Mouse (Mus musculus) kidney, embryonic 14.5 days (tissue): ENCODE measurements around the gene Aldh4a1. TPM values are rescaled to one million over a fixed set of nuclear protein-coding genes. Genes with fewer than 3 reads are reported as not detected.

Experiments
- ATAC-seq: fragments of 200-750 bp; cut with Nextera tagmentation; 2 replicates; pipeline ENCODE4 v1.8.0; 2017; ENCODE audit warnings: moderate number of reproducible peaks, mild to moderate bottlenecking, moderate TSS enrichment, moderate library complexity; ENCODE audit not compliant: low FRiP score, low TSS enrichment
- H3K27ac ChIP-seq: fragments of 300-500 bp; sonication (generic); 2 replicates; pipeline ENCODE4 v1.5.1; 2014; ENCODE audit warnings: low read depth, mild to moderate bottlenecking, low read length, moderate library complexity, mixed read lengths
- H3K27me3 ChIP-seq: fragments of 300-500 bp; sonication (generic); 2 replicates; pipeline ENCODE4 v1.6.1; 2014; ENCODE audit warnings: mild to moderate bottlenecking, low read length; ENCODE audit not compliant: control insufficient read depth, insufficient read depth
- H3K36me3 ChIP-seq: fragments of 300-500 bp; sonication (generic); 2 replicates; pipeline ENCODE4 v1.6.1; 2014; ENCODE audit warnings: low read length, mixed read lengths; ENCODE audit not compliant: control insufficient read depth, insufficient read depth
- H3K4me1 ChIP-seq: fragments of 300-500 bp; sonication (generic); 2 replicates; pipeline ENCODE4 v1.6.1; 2014; ENCODE audit warnings: low read length, mixed read lengths; ENCODE audit not compliant: control insufficient read depth, insufficient read depth
- H3K4me2 ChIP-seq: fragments of 300-500 bp; sonication (generic); replicated peaks from 2 replicates; pipeline ENCODE4 v1.6.1; 2014; ENCODE audit warnings: low read depth, mild to moderate bottlenecking, low read length
- H3K4me3 ChIP-seq: fragments of 300-500 bp; sonication (generic); 2 replicates; pipeline ENCODE4 v1.5.1; 2014; ENCODE audit warnings: mild to moderate bottlenecking, low read length
- H3K9ac ChIP-seq: fragments of 300-500 bp; sonication (generic); 2 replicates; pipeline ENCODE4 v1.6.1; 2014; ENCODE audit warnings: low read depth, mild to moderate bottlenecking, low read length, moderate library complexity
- H3K9me3 ChIP-seq: fragments of 300-500 bp; sonication (generic); 2 replicates; pipeline ENCODE4 v1.6.1; 2016; ENCODE audit warnings: low read length; ENCODE audit not compliant: control insufficient read depth
- WGBS: fragments of 180-500 bp; shearing (Covaris S2); extraction: QIAGEN DNeasy Blood & Tissue Kit; methylation state at CpG from one replicate; pipeline ENCODE4 v1.1.7; 2014; 5-methylcytosine and 5-hydroxymethylcytosine counted together
- polyA plus RNA-seq: library from polyadenylated mRNA; unstranded; fragments of >200 nt; fragmentation: Nextera tagmentation; extraction: Ambion mirVana; gene quantifications from 2 replicates; pipeline ENCODE4 v1.2.1, GENCODE M21; 2014

The Aldh4a1 gene
- polyA plus RNA-seq, 1 experiment from 2014 or later = 37.3 TPM

DNA sequence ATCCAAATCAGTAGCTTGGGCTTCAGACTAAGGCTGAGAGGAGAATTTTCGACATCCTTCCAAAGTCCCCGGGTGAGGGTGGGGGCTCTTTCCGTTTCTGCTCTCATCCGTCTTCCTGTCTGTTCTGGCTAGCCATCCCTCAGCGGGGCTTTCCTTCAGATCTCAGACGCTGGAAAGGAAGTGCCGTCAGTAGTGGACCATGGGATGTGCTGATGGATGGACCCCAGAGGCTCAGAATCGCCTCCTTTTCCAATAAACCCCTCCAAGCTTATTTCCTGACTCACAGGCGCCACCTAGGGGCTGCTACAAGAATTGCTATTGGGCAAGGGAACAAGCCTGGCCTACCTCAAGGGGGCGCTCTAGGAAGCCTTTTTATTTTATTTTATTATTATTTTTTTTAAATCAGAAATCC lies 11.1 kb upstream of the Aldh4a1 start:
- peak overlapping the region; percentile 33 for H3K4me2 ChIP-seq
- no peaks in the 10 kb centered on the region for H3K9me3 ChIP-seq
- H3K36me3 ChIP-seq = peaks cover 52% of the 10 kb centered on the region
- H3K9ac ChIP-seq = no peak overlapping the region
- H3K4me1 ChIP-seq = 0 out of 2 replicates have a peak, but pooled peaks cover 6% of the 10 kb centered on the region
- no peak overlapping the region for H3K27ac ChIP-seq
- H3K27me3 ChIP-seq = no peaks in the 10 kb centered on the region
- H3K4me3 ChIP-seq = no peak overlapping the region
- WGBS = 6% methylated on average over 10 of the region's 10 CpGs
- ATAC-seq = peak; percentile 87

DNA sequence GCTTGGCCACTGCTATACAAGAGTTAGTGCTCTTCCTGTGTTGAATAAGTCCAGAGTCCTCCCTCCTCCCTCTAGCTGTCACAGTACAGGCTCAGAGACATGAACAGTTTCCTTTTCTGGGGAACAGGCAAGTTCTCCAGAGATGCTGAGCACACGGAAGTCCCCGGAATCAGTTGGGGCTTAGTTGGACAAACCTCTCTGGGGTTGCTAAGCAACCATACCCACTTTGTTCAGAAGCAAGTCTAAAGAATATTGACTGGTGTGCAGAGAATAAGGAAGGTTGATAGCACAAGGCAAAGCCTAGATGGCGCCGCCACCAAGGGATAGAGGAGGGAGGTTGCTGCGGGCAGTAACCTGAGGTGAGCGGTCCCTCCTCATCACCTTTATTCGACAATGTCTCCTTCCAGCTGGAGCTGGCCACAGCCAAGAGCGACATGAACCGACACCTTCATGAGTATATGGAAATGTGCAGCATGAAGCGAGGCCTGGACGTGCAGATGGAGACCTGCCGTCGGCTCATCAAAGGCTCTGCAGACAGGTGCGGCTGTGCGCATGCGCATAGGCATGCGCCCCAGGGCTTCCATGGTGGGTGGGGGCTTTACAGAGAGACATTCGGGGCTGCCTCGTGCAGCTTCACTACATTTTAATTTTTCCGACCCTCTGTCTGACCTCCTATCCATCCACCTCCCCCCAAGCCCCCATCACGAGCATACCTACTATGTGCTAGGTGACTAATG lies 8.0 kb upstream of the Aldh4a1 start:
- 94% methylated on average over 21 of the region's 21 CpGs for WGBS
- H3K27me3 ChIP-seq = no peaks in the 10 kb centered on the region
- H3K4me2 ChIP-seq = no peak overlapping the region
- H3K9ac ChIP-seq = no peak overlapping the region
- peaks cover 34% of the 10 kb centered on the region for H3K36me3 ChIP-seq
- ATAC-seq = no peak
- H3K27ac ChIP-seq = no peak overlapping the region
- H3K9me3 ChIP-seq = no peaks in the 10 kb centered on the region
- H3K4me3 ChIP-seq = no peak overlapping the region
- 0 out of 2 replicates have a peak, but pooled peaks cover 6% of the 10 kb centered on the region for H3K4me1 ChIP-seq

DNA sequence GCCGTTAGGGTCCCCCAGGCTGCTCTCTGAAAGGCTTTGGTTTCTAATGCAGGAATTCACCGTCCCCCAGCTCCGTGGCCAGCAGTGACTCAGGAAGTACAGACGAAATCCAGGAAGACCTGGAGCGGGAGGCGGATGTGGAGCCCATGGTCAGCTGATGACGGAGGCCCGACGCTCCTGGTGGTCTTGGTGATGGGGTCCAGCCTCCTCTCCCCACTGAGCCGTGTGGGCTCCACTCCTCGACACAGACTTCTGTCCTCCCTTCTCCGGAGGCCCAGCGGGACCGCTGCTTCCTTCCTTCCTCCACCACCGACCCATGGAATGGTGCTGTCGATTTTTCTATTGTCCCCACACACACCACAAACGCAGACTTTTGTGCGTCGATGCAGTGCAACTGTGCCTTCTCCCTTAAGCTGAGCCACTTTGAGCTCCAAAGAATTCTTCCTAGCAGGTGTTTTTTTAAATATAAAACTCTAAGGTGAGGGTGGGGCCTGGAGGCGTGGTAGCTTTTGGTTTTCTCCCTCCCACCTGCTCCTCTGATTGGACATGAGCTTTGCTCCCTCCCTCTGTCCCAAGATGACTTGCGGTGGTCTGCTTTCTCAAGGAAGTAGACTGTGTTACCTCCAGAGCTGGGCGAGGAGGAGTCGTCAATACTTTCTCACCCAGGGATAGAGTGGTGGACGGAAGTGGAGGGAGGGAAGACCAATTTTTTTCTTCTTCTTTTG lies 6.2 kb upstream of the Aldh4a1 start:
- WGBS = 16% methylated on average over 24 of the region's 24 CpGs
- peak overlapping the region; percentile 38 for H3K4me3 ChIP-seq
- peak overlapping the region; percentile 49 for H3K4me2 ChIP-seq
- peak; percentile 81 for ATAC-seq
- H3K9me3 ChIP-seq = no peaks in the 10 kb centered on the region
- H3K27ac ChIP-seq = peak overlapping the region; percentile 72; the same call in 1 of the 2 replicates
- peaks cover 30% of the 10 kb centered on the region for H3K36me3 ChIP-seq
- H3K4me1 ChIP-seq = 0 out of 2 replicates have a peak, but pooled peaks cover 3% of the 10 kb centered on the region
- H3K27me3 ChIP-seq = no peaks in the 10 kb centered on the region
- peak overlapping the region; percentile 52 for H3K9ac ChIP-seq

DNA sequence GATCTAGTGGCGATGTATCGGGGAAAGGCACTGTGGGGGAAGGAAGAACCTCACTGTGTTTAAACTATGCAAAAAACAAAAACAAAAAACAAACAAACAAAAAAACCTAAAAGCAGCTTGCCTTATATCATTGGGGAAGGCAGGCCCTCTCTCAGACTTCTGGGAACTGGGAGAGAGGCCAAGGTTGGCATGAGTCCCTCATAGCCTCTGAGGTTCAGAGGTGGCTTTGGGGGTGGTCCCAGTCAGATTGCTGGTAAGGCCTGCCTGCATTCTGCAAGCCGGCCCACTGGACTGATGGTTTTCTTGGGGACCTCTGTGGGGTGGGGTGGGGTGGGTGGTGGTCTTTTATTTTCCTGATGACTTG lies 5.7 kb upstream of the Aldh4a1 start:
- peaks cover 30% of the 10 kb centered on the region for H3K36me3 ChIP-seq
- peak overlapping the region; percentile 53; the same call in 1 of the 2 replicates for H3K27ac ChIP-seq
- ATAC-seq = no peak
- no peaks in the 10 kb centered on the region for H3K9me3 ChIP-seq
- H3K9ac ChIP-seq = no peak overlapping the region
- WGBS = 66% methylated on average over 3 of the region's 3 CpGs
- H3K27me3 ChIP-seq = no peaks in the 10 kb centered on the region
- H3K4me3 ChIP-seq = peak overlapping the region; percentile 38
- H3K4me2 ChIP-seq = peak overlapping the region; percentile 49
- 0 out of 2 replicates have a peak, but pooled peaks cover 7% of the 10 kb centered on the region for H3K4me1 ChIP-seq

DNA sequence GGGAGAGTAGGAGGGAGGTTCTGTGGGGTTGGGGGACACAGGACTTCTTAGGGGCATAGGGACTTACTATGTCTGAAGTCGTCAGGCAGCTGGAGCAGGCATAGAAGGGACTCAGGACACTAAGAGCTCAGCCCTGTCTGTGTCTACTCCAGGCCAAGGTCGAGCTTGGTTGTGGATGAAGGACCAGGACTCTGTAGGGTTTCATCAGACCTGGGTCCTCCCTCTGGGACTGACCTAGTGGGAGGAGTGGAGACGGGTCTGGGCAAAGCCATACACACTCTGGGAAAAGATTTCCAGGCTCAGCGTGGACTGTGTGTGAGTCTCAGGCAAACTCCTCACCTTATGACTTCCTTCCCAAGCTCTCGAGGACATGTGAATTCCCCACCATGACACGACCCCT lies 2.9 kb upstream of the Aldh4a1 start:
- 68% methylated on average over 6 of the region's 6 CpGs for WGBS
- Histone ChIP-seq H3K27me3 (no peaks in the 10 kb centered on the region), H3K27ac (no peak overlapping the region), H3K9ac (no peak overlapping the region), H3K4me1 (peaks cover 23% of the 10 kb centered on the region), H3K36me3 (peaks cover 10% of the 10 kb centered on the region), H3K4me3 (no peak overlapping the region), H3K9me3 (no peaks in the 10 kb centered on the region), H3K4me2 (no peak overlapping the region)
- ATAC-seq = no peak

DNA sequence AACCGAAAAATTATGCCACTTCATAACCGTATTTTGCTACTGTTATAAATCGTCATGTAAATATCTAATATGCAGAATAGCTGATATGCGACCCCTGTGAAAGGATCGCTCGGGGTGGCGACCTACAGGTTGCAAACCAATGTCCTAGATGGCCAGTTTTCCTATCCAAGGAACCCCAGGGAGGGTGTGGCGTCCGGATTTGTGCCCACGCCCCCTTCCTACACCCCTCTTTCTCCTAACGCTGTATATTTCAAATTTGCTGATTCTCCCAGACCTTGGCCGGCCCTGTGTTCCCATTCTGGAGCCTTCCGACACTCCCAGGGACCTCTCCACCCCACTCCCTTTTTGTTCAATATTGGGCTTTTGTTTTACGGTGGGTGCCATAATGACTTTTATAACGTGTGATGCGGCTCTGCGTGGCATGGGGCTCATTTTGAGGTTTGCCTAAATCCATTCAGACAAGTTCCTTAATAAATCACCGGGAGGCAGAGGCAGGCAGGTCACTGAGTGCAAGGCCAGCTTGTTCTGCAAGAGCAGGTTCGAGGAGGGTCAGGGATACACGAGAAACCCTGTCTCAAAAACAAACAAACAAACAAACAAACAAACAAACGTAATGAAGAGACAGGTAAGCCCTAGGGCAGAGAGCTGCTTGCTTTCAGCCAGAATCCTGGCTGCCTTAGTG lies 909 bp downstream of the Aldh4a1 start:
- Histone ChIP-seq H3K9ac (peak overlapping the region; percentile 67), H3K4me1 (peaks cover 22% of the 10 kb centered on the region), H3K4me3 (peak overlapping the region; percentile 65), H3K27ac (no peak overlapping the region; the same call in 1 of the 2 replicates), H3K36me3 (peaks cover 2% of the 10 kb centered on the region; the same call in 1 of the 2 replicates), H3K9me3 (no peaks in the 10 kb centered on the region), H3K27me3 (no peaks in the 10 kb centered on the region), H3K4me2 (peak overlapping the region; percentile 70)
- no peak for ATAC-seq
- WGBS = 11% methylated on average over 21 of the region's 21 CpGs

DNA sequence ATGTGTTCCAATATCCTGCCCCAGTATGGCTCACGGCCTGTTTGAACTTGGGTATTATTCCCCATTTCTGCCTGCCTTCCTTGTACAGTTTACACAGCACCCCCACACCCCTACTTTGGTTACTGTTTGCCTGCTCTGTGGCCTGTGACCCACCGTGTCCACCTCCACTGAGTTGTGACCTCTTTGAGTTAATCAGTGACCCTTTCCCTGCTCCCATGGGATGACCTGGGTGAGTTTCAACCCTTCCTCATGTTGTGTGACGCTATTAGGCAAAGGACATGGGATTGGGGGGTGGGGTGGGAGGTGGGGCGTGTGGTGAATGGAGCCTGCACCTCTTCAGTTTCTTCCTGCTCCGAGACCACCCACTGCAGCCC lies 1.4 kb downstream of the Aldh4a1 start:
- no peaks in the 10 kb centered on the region for H3K27me3 ChIP-seq
- H3K27ac ChIP-seq = no peak overlapping the region
- no peaks in the 10 kb centered on the region; the same call in 1 of the 2 replicates for H3K36me3 ChIP-seq
- peaks cover 22% of the 10 kb centered on the region for H3K4me1 ChIP-seq
- peak overlapping the region; percentile 67; the same call in 1 of the 2 replicates for H3K9ac ChIP-seq
- peak overlapping the region; percentile 65 for H3K4me3 ChIP-seq
- peak; percentile 4; the same call in 1 of the 2 replicates for ATAC-seq
- no peaks in the 10 kb centered on the region for H3K9me3 ChIP-seq
- peak overlapping the region; percentile 70 for H3K4me2 ChIP-seq
- 29% methylated on average over 5 of the region's 5 CpGs for WGBS

DNA sequence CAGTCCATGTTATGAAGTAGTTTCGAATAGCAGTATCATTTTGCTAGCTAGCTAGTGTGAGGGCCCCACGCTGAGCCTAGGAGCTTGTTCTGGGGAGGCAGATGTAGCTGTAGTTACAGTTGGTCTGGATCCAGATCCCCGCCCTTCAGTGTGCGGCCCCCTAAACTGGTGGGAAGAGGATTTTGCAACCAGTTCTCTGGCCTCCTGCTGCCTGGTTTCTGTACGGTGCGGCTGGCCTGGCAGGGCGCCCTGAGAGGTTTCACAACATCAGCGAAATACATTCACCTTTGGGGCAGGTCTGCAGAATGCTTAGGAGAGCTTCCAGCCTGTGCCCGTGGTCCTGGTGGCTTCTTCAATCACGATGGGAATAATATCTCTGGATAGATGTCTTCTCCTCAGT lies 2.0 kb downstream of the Aldh4a1 start:
- Histone ChIP-seq H3K36me3 (no peaks in the 10 kb centered on the region; the same call in 1 of the 2 replicates), H3K4me2 (peak overlapping the region; percentile 70), H3K27me3 (no peaks in the 10 kb centered on the region), H3K4me1 (peaks cover 22% of the 10 kb centered on the region), H3K4me3 (peak overlapping the region; percentile 65; the same call in 1 of the 2 replicates), H3K9me3 (no peaks in the 10 kb centered on the region), H3K27ac (no peak overlapping the region), H3K9ac (no peak overlapping the region; the same call in 1 of the 2 replicates)
- no peak for ATAC-seq
- WGBS = 59% methylated on average over 10 of the region's 10 CpGs
